Mouse (Mus musculus) frontal cortex, adult (tissue): ENCODE data around the gene Rbms3.

ENCODE experiments used
- ATAC-seq: cut with Nextera tagmentation; 2 replicates; pipeline ENCODE4 v1.9.2; 2017; ENCODE audit warnings: mild to moderate bottlenecking, moderate library complexity, mixed read lengths; ENCODE audit not compliant: low TSS enrichment

The Rbms3 gene

GRCm38 (mm10) chr9:116834949-116835348, 794.8 kb downstream of the Rbms3 start:
- no peak for ATAC-seq

- no peak for ATAC-seq
Observed at GRCm38 (mm10) chr9:116833677-116834076, 796.0 kb downstream of the Rbms3 start.

GRCm38 (mm10) chr9:116832822-116833221, 796.9 kb downstream of the Rbms3 start:
- ATAC-seq, result no peak

- no peak for ATAC-seq
Observed at GRCm38 (mm10) chr9:116831386-116831785, 798.3 kb downstream of the Rbms3 start.

- no peak for ATAC-seq
Observed at GRCm38 (mm10) chr9:116829929-116830328, 799.8 kb downstream of the Rbms3 start.

- no peak for ATAC-seq
Observed at GRCm38 (mm10) chr9:116821601-116822000, 808.1 kb downstream of the Rbms3 start.

GRCm38 (mm10) chr9:116817196-116817595, 812.5 kb downstream of the Rbms3 start:
- no peak for ATAC-seq

GRCm38 (mm10) chr9:116814495-116815094, 815.1 kb downstream of the Rbms3 start:
- ATAC-seq, result no peak

GRCm38 (mm10) chr9:116813396-116813795, 816.3 kb downstream of the Rbms3 start:
- ATAC-seq, result no peak

- no peak for ATAC-seq
Observed at GRCm38 (mm10) chr9:116809260-116809659, 820.5 kb downstream of the Rbms3 start.

GRCm38 (mm10) chr9:116808401-116808800, 821.3 kb downstream of the Rbms3 start:
- no peak for ATAC-seq

- no peak for ATAC-seq
Observed at GRCm38 (mm10) chr9:116807166-116808081, 822.3 kb downstream of the Rbms3 start.

GRCm38 (mm10) chr9:116803292-116803731, 826.4 kb downstream of the Rbms3 start:
- peak; percentile 77 for ATAC-seq

GRCm38 (mm10) chr9:116802602-116803001, 827.1 kb downstream of the Rbms3 start:
- ATAC-seq, result no peak

GRCm38 (mm10) chr9:116795240-116795955, 834.3 kb downstream of the Rbms3 start:
- no peak for ATAC-seq

GRCm38 (mm10) chr9:116791850-116792249, 837.9 kb downstream of the Rbms3 start:
- no peak for ATAC-seq

- ATAC-seq, result no peak
Observed at GRCm38 (mm10) chr9:116786136-116787046, 843.3 kb downstream of the Rbms3 start.

GRCm38 (mm10) chr9:116771820-116772219, 857.9 kb downstream of the Rbms3 start:
- ATAC-seq, result no peak

GRCm38 (mm10) chr9:116769358-116770054, 860.2 kb downstream of the Rbms3 start:
- ATAC-seq, result no peak

GRCm38 (mm10) chr9:116762395-116763025, 867.2 kb downstream of the Rbms3 start:
- no peak for ATAC-seq
